Mouse (Mus musculus): ENCODE results near the gene Naa80.

DNA sequence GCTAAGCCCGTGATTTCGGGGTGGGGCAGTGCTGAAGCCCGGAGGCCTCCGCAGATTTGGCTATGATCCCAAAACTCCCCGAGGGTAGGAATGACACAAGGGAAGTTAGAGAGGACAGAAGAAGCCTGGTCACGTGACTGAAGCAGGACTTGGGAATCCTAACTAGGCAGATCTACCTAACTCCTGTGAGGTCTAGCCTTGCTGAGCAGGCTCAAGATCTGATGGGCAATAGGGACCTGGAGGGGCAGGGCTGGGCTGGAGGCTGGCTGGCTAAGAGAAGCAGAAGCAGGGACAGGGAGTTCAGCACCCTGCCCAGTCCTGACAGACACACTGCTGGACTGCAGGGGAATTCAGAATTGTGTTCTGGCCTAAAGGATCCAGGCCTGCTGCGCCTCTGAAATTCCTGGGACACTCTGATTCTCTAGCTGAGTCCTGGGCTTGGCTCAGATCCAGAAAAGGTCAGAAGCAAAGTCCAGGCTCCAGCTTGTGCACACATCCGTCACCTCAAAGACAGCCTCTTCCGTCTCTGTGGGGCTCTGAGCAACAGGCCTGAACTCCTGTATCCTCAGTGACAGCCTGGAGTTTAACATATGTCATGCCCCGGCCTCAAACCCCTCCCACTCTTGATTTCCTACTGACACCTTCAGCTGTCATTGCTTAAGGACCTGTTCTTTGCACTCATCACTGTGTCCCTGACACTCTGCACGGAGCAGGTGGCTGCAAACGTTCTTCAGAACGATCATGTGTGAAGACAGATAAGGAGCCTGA is 40.3 kb downstream of the Naa80 start:
- TF ChIP-seq CTCF (conservative IDR thresholded peaks at IDR 0.05; ENCODE audit: insufficient read depth, insufficient read length, low read depth, low read length) (no peak), POLR2A (IDR thresholded peaks at IDR 0.05; ENCODE audit: low read depth, low read length) (no peak)
